Mouse (Mus musculus) thymus, adult 2 months (tissue): ENCODE measurements at regions not wholly inside any gene's neighbourhood (a gene's known extent, or its start where the extent isn't known, plus 50 kb on each side); places are given as distances from the start of the nearest gene placed in this dataset.

Experiments
- CTCF ChIP-seq: fragments of 200-500 bp; IDR thresholded peaks from 2 replicates; pipeline ENCODE4 v1.5.1; 2012; ENCODE audit warnings: mild to moderate bottlenecking, control low read depth, low read length, moderate library complexity, borderline replicate concordance; ENCODE audit not compliant: control insufficient read depth, poor library complexity, insufficient read depth; ENCODE audit errors: extremely low read depth
- POLR2A ChIP-seq: fragments of 200-500 bp; IDR thresholded peaks from 2 replicates; pipeline ENCODE4 v1.6.1; 2012; ENCODE audit warnings: mild to moderate bottlenecking, low read length, control low read depth, moderate library complexity; ENCODE audit not compliant: control insufficient read depth, poor library complexity, insufficient read depth; ENCODE audit errors: extremely low read depth

GRCm38 (mm10) chr13:27945062-27945461, 71.0 kb upstream of the Prl4a1 start:
- TF ChIP-seq POLR2A, result no peak
- TF ChIP-seq CTCF, result no peak
